Mouse (Mus musculus): ENCODE measurements around the gene Kndc1. TPM values are rescaled to one million over a fixed set of nuclear protein-coding genes. Genes with fewer than 3 reads are reported as not detected.

The Kndc1 gene
- polyA plus RNA-seq, 1 experiment from 2014 or later: 0.46 TPM

DNA sequence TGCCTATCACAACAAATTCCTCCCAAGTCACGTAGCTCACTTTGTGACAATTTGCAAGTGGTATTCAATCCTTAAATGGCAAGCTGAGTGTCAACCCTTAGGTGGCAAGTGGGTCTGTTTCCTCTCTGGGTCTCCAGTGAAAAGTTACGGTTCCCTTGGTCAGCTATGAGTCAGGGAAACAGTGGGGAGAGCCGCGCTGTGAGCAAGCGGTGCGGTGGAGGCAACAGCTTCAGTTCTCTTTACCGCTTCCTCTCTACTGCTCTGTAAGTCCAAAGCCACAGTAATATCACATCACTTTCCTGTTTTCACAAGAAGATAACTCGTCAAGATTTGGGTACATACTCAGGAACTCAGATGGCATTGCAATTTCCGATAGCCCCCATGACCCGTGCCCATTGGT lies 79.8 kb downstream of the Kndc1 start:
- ATAC-seq (ENCODE audit: insufficient number of reproducible peaks, insufficient read depth, low FRiP score, low read depth): no peak
- no peak overlapping the region for H3K4me2 ChIP-seq (replicated peaks; ENCODE audit: low read depth, low read length)
- no peak overlapping the region for H3K9ac ChIP-seq (replicated peaks; ENCODE audit: low read depth, low read length)
- H3K27me3 ChIP-seq (ENCODE audit: control insufficient read depth, insufficient read depth, low read length): no peaks in the 10 kb centered on the region
- WGBS: 89% methylated on average over 10 of the region's 10 CpGs
- no peak overlapping the region for H3K4me3 ChIP-seq (ENCODE audit: low read depth, low read length)
- H3K36me3 ChIP-seq (ENCODE audit: control insufficient read depth, insufficient read depth, low read length): no peaks in the 10 kb centered on the region
- no peaks in the 10 kb centered on the region for H3K4me1 ChIP-seq (ENCODE audit: control insufficient read depth, insufficient read depth, low read length)
- no peak overlapping the region for H3K27ac ChIP-seq (ENCODE audit: low read length)
- H3K9me3 ChIP-seq (ENCODE audit: control insufficient read depth, low read depth, low read length): no peaks in the 10 kb centered on the region

DNA sequence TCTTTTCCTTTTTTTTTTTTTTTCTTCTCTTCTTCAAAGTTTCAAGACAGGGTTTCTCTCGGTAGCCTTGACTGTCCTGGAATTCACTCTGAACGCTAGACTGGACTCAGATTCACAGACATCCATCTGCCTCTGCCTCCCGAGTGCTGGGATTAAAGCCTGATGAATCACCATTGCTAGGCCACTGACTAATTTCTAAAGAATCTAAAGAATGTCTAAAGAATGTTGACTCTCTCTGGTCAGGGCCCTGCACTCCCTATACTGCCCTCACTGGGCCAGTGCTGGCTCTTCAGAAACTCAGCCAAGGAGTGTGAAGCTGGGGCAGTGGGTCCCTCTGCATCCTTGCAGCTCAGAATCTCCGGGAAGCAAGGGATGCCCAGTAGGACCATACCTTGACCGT lies 81.0 kb downstream of the Kndc1 start:
- Histone ChIP-seq H3K4me3 (ENCODE audit: low read depth, low read length) (no peak overlapping the region), H3K9me3 (ENCODE audit: control insufficient read depth, low read depth, low read length) (no peaks in the 10 kb centered on the region), H3K27me3 (ENCODE audit: control insufficient read depth, insufficient read depth, low read length) (no peaks in the 10 kb centered on the region), H3K4me1 (ENCODE audit: control insufficient read depth, insufficient read depth, low read length) (no peaks in the 10 kb centered on the region), H3K9ac (replicated peaks; ENCODE audit: low read depth, low read length) (no peak overlapping the region), H3K36me3 (ENCODE audit: control insufficient read depth, insufficient read depth, low read length) (no peaks in the 10 kb centered on the region), H3K27ac (ENCODE audit: low read length) (no peak overlapping the region), H3K4me2 (replicated peaks; ENCODE audit: low read depth, low read length) (no peak overlapping the region)
- ATAC-seq (ENCODE audit: insufficient number of reproducible peaks, insufficient read depth, low FRiP score, low read depth): no peak
- WGBS: 54% methylated on average over 5 of the region's 5 CpGs

DNA sequence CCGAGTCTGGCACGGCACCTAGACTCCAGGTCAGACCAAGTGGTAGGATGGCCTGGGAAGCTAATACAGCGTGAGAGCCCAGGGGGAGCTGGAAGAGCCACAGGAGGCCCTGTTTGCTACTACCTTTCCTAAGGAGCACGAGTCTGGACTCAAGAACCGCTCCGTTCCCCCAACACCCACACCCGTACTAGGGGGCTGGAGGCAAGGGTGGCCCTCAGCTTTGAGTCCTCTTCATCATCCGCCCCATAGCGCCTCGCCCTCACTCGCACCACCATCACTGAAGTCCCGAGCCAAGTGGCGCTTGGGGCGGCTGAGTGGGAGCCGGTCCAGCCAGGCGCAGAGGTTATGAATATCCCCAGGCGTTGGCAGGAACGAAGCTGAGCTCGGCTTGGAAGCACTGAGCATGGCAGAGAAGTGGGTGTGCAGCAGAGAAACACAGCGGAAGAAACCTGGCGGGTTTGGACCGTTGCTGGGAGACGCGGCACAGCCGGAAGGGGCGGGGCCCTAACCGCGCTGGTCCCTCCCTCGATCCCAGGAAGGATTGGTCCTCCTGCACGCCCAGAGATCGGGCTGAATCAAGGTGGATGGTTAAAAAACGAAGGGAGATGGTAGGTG lies 83.9 kb downstream of the Kndc1 start, which contains the start of gene 6430531B16Rik:
Gene 6430531B16Rik (minus strand): TSS at position 478 of the 615 bp plus-strand sequence.
- Histone ChIP-seq H3K4me1 (ENCODE audit: control insufficient read depth, insufficient read depth, low read length) (no peaks in the 10 kb centered on the region), H3K4me2 (replicated peaks; ENCODE audit: low read depth, low read length) (peak within 1 kb of the TSS; percentile 76), H3K27ac (ENCODE audit: low read length) (no peak within 1 kb of the TSS), H3K27me3 (ENCODE audit: control insufficient read depth, insufficient read depth, low read length) (no peaks in the 10 kb centered on the region), H3K4me3 (ENCODE audit: low read depth, low read length) (peak within 1 kb of the TSS; percentile 51), H3K36me3 (ENCODE audit: control insufficient read depth, insufficient read depth, low read length) (no peaks in the 10 kb centered on the region), H3K9ac (replicated peaks; ENCODE audit: low read depth, low read length) (no peak within 1 kb of the TSS; the same call in 1 of the 2 replicates), H3K9me3 (ENCODE audit: control insufficient read depth, low read depth, low read length) (no peaks in the 10 kb centered on the region)
- ATAC-seq (ENCODE audit: insufficient number of reproducible peaks, insufficient read depth, low FRiP score, low read depth): peak; percentile 89
- WGBS: 4% methylated on average over 32 of the region's 32 CpGs

- no peak overlapping the region for H3K9ac ChIP-seq (replicated peaks; ENCODE audit: low read depth, low read length)
- H3K4me2 ChIP-seq (replicated peaks; ENCODE audit: low read depth, low read length): peak overlapping the region; percentile 76
- 41% methylated on average over 13 of the region's 13 CpGs for WGBS
- peak overlapping the region; percentile 51 for H3K4me3 ChIP-seq (ENCODE audit: low read depth, low read length)
- no peaks in the 10 kb centered on the region for H3K4me1 ChIP-seq (ENCODE audit: control insufficient read depth, insufficient read depth, low read length)
- no peaks in the 10 kb centered on the region for H3K27me3 ChIP-seq (ENCODE audit: control insufficient read depth, insufficient read depth, low read length)
- 0 out of 2 replicates have a peak, but pooled peaks have one; percentile 51 for ATAC-seq (ENCODE audit: insufficient number of reproducible peaks, insufficient read depth, low FRiP score, low read depth)
- H3K9me3 ChIP-seq (ENCODE audit: control insufficient read depth, low read depth, low read length): no peaks in the 10 kb centered on the region
- H3K36me3 ChIP-seq (ENCODE audit: control insufficient read depth, insufficient read depth, low read length): no peaks in the 10 kb centered on the region
- no peak overlapping the region for H3K27ac ChIP-seq (ENCODE audit: low read length)
These were observed 84.7 kb downstream of the Kndc1 start for GRCm38 (mm10) chr7:139979011-139979719.

- Histone ChIP-seq H3K36me3 (ENCODE audit: control insufficient read depth, insufficient read depth, low read length) (no peaks in the 10 kb centered on the region), H3K4me2 (replicated peaks; ENCODE audit: low read depth, low read length) (no peak overlapping the region), H3K9me3 (ENCODE audit: control insufficient read depth, low read depth, low read length) (no peaks in the 10 kb centered on the region), H3K27ac (ENCODE audit: low read length) (no peak overlapping the region), H3K4me1 (ENCODE audit: control insufficient read depth, insufficient read depth, low read length) (no peaks in the 10 kb centered on the region), H3K4me3 (ENCODE audit: low read depth, low read length) (no peak overlapping the region), H3K9ac (replicated peaks; ENCODE audit: low read depth, low read length) (no peak overlapping the region), H3K27me3 (ENCODE audit: control insufficient read depth, insufficient read depth, low read length) (no peaks in the 10 kb centered on the region)
- WGBS: 55% methylated on average over 3 of the region's 3 CpGs
- no peak for ATAC-seq (ENCODE audit: insufficient number of reproducible peaks, insufficient read depth, low FRiP score, low read depth)
These were observed 86.3 kb downstream of the Kndc1 start for GRCm38 (mm10) chr7:139980778-139981177.

- WGBS: 82% methylated on average over 11 of the region's 11 CpGs
- Histone ChIP-seq H3K4me3 (ENCODE audit: low read depth, low read length) (no peak overlapping the region), H3K9me3 (ENCODE audit: control insufficient read depth, low read depth, low read length) (no peaks in the 10 kb centered on the region), H3K4me2 (replicated peaks; ENCODE audit: low read depth, low read length) (no peak overlapping the region), H3K4me1 (ENCODE audit: control insufficient read depth, insufficient read depth, low read length) (no peaks in the 10 kb centered on the region), H3K27ac (ENCODE audit: low read length) (no peak overlapping the region), H3K36me3 (ENCODE audit: control insufficient read depth, insufficient read depth, low read length) (no peaks in the 10 kb centered on the region), H3K9ac (replicated peaks; ENCODE audit: low read depth, low read length) (no peak overlapping the region), H3K27me3 (ENCODE audit: control insufficient read depth, insufficient read depth, low read length) (no peaks in the 10 kb centered on the region)
- ATAC-seq (ENCODE audit: insufficient number of reproducible peaks, insufficient read depth, low FRiP score, low read depth): no peak
These were observed 87.6 kb downstream of the Kndc1 start for GRCm38 (mm10) chr7:139982058-139982457.

- no peak overlapping the region for H3K4me3 ChIP-seq (ENCODE audit: low read depth, low read length)
- no peak overlapping the region for H3K4me2 ChIP-seq (replicated peaks; ENCODE audit: low read depth, low read length)
- ATAC-seq (ENCODE audit: insufficient number of reproducible peaks, insufficient read depth, low FRiP score, low read depth): no peak
- no peak overlapping the region for H3K27ac ChIP-seq (ENCODE audit: low read length)
- H3K27me3 ChIP-seq (ENCODE audit: control insufficient read depth, insufficient read depth, low read length): no peaks in the 10 kb centered on the region
- H3K9ac ChIP-seq (replicated peaks; ENCODE audit: low read depth, low read length): no peak overlapping the region
- 89% methylated on average over 11 of the region's 11 CpGs for WGBS
- no peaks in the 10 kb centered on the region for H3K4me1 ChIP-seq (ENCODE audit: control insufficient read depth, insufficient read depth, low read length)
- H3K36me3 ChIP-seq (ENCODE audit: control insufficient read depth, insufficient read depth, low read length): no peaks in the 10 kb centered on the region
- H3K9me3 ChIP-seq (ENCODE audit: control insufficient read depth, low read depth, low read length): no peaks in the 10 kb centered on the region
These were observed 90.0 kb downstream of the Kndc1 start for GRCm38 (mm10) chr7:139984505-139984904.

GRCm38 (mm10) chr7:139988272-139988671 lies 93.8 kb downstream of the Kndc1 start:
- no peak for ATAC-seq (ENCODE audit: insufficient number of reproducible peaks, insufficient read depth, low FRiP score, low read depth)
- Histone ChIP-seq H3K9ac (replicated peaks; ENCODE audit: low read depth, low read length) (no peak overlapping the region), H3K27me3 (ENCODE audit: control insufficient read depth, insufficient read depth, low read length) (no peaks in the 10 kb centered on the region), H3K27ac (ENCODE audit: low read length) (no peak overlapping the region), H3K4me3 (ENCODE audit: low read depth, low read length) (no peak overlapping the region), H3K4me1 (ENCODE audit: control insufficient read depth, insufficient read depth, low read length) (no peaks in the 10 kb centered on the region), H3K36me3 (ENCODE audit: control insufficient read depth, insufficient read depth, low read length) (no peaks in the 10 kb centered on the region), H3K4me2 (replicated peaks; ENCODE audit: low read depth, low read length) (no peak overlapping the region), H3K9me3 (ENCODE audit: control insufficient read depth, low read depth, low read length) (no peaks in the 10 kb centered on the region)
- 84% methylated on average over 9 of the region's 9 CpGs for WGBS

All from stomach, embryonic 14.5 days (tissue).